Mouse (Mus musculus) liver, embryonic 12.5 days (tissue): ENCODE measurements around the gene Cacng4. TPM values are rescaled to one million over a fixed set of nuclear protein-coding genes. Genes with fewer than 3 reads are reported as not detected.

Experiments used
- polyA plus RNA-seq: library from polyadenylated mRNA; unstranded; fragments of >200 nt; fragmentation: Nextera tagmentation; extraction: Ambion mirVana; gene quantifications from 2 replicates; pipeline ENCODE4 v1.2.1, GENCODE M21; 2016

Gene Cacng4
- polyA plus RNA-seq, 1 experiment from 2014 or later, result 0.61 TPM

Other genes starting within 250 kb of the Cacng4 start
- gene Helz, start 246.6 kb downstream of the Cacng4 start, polyA plus RNA-seq, result 10.6 and 12.3 TPM in 2 replicates
- 0.14 TPM in 1 of 2 replicates, not detected in the other for gene Cacng1, start 78.0 kb downstream of the Cacng4 start, polyA plus RNA-seq
- gene Cacng5, start 120.5 kb upstream of the Cacng4 start, polyA plus RNA-seq, result 0.50 and 0.58 TPM in 2 replicates